Mouse (Mus musculus) subcutaneous adipose tissue, adult 2 months (tissue): ENCODE measurements around the gene Olfr358. TPM values are rescaled to one million over a fixed set of nuclear protein-coding genes. Genes with fewer than 3 reads are reported as not detected.

Experiments used
- polyA plus RNA-seq: library from polyadenylated mRNA; depleted of rRNA; stranded (reverse); fragments of >200 nt; gene quantifications from 2 replicates; pipeline ENCODE4 v1.2.3, GENCODE M21; 2012; ENCODE audit warnings: low replicate concordance; rRNA removed

Olfr358 gene
- not detected in 2 replicates for polyA plus RNA-seq

GRCm38 (mm10) chr2:37009235-37009634 lies at the start of gene Olfr358:
TSS of gene Olfr358 (minus strand) at chr2:37009335.

GRCm38 (mm10) chr2:36993527-36993926 lies 15.6 kb downstream of the Olfr358 start, which contains the start of gene Olfr357:
TSS of gene Olfr357 (plus strand) at chr2:36993827.

Other genes starting within 250 kb of the Olfr358 start
- not detected in 2 replicates for gene Olfr348, start 225.1 kb downstream of the Olfr358 start, polyA plus RNA-seq
- not detected in 2 replicates for gene Olfr50, start 218.8 kb downstream of the Olfr358 start, polyA plus RNA-seq
- gene Olfr3, start 192.3 kb downstream of the Olfr358 start, polyA plus RNA-seq, result not detected in 2 replicates
- gene Olfr350, start 163.0 kb downstream of the Olfr358 start, polyA plus RNA-seq, result not detected in 2 replicates
- gene Olfr351, start 146.7 kb downstream of the Olfr358 start, polyA plus RNA-seq, result not detected in 2 replicates
- not detected in 2 replicates for gene Olfr352, start 140.9 kb downstream of the Olfr358 start, polyA plus RNA-seq
- gene Olfr353, start 116.4 kb downstream of the Olfr358 start, polyA plus RNA-seq, result not detected in 2 replicates
- gene Olfr354, start 103.7 kb downstream of the Olfr358 start, polyA plus RNA-seq, result not detected in 2 replicates
- not detected in 2 replicates for gene Olfr355, start 80.4 kb downstream of the Olfr358 start, polyA plus RNA-seq
- gene Olfr356, start 72.2 kb downstream of the Olfr358 start, polyA plus RNA-seq, result not detected in 2 replicates
- not detected in 2 replicates for gene Olfr357, start 15.5 kb downstream of the Olfr358 start, polyA plus RNA-seq
- not detected in 2 replicates for gene Olfr360, start 56.4 kb upstream of the Olfr358 start, polyA plus RNA-seq
- not detected in 2 replicates for gene Olfr361, start 80.0 kb upstream of the Olfr358 start, polyA plus RNA-seq
- gene Olfr362, start 108.6 kb upstream of the Olfr358 start, polyA plus RNA-seq, result not detected in 2 replicates
- not detected in 2 replicates for gene Olfr364-ps1, start 130.0 kb upstream of the Olfr358 start, polyA plus RNA-seq
- not detected in 2 replicates for gene Olfr365, start 178.9 kb upstream of the Olfr358 start, polyA plus RNA-seq
- gene Olfr366, start 202.2 kb upstream of the Olfr358 start, polyA plus RNA-seq, result not detected in 2 replicates